Mouse (Mus musculus) C2C12 (cell line): Measurements from ENCODE around the gene Armh3. TPM values are rescaled to one million over a fixed set of nuclear protein-coding genes. Genes with fewer than 3 reads are reported as not detected.

ENCODE experiments used
- H3K27me3 ChIP-seq: one replicate; pipeline ENCODE4 v1.6.1; 2011; ENCODE audit not compliant: control insufficient read depth, insufficient read depth, insufficient read length
- H3K36me3 ChIP-seq: one replicate; pipeline ENCODE4 v1.6.1; 2011; ENCODE audit not compliant: control insufficient read depth, insufficient read depth
- H3K4me3 ChIP-seq: one replicate; pipeline ENCODE4 v1.5.1; 2011; ENCODE audit warnings: mild to moderate bottlenecking, control low read depth; ENCODE audit not compliant: poor library complexity, insufficient read depth, severe bottlenecking
- H3K79me2 ChIP-seq: one replicate; pipeline ENCODE4 v1.6.1; 2011; ENCODE audit not compliant: control insufficient read depth, insufficient read depth
- H3K79me3 ChIP-seq: one replicate; pipeline ENCODE4 v1.6.1; 2011; ENCODE audit warnings: low read depth, control low read depth
- H3ac ChIP-seq: one replicate; pipeline ENCODE3; 2011; ENCODE audit warnings: low read depth; ENCODE audit not compliant: control insufficient read depth, insufficient read length
- CEBPB ChIP-seq: IDR thresholded peaks from one replicate; pipeline ENCODE4 v1.6.1; 2011; ENCODE audit warnings: low read depth, mild to moderate bottlenecking, control low read depth, moderate library complexity
- CTCF ChIP-seq: IDR thresholded peaks from one replicate; pipeline ENCODE4 v1.5.1; 2011; ENCODE audit not compliant: control insufficient read depth, insufficient read depth, insufficient read length
- FOSL1 ChIP-seq: IDR thresholded peaks from one replicate; pipeline ENCODE4 v1.8.0; 2011; ENCODE audit warnings: mild to moderate bottlenecking, low read length; ENCODE audit not compliant: poor library complexity, insufficient read depth, severe bottlenecking
- MAX ChIP-seq: IDR thresholded peaks from one replicate; pipeline ENCODE4 v1.6.1; 2011; ENCODE audit warnings: mild to moderate bottlenecking, control low read depth
- MYOD1 ChIP-seq: IDR thresholded peaks from one replicate; pipeline ENCODE4 v1.6.1; 2011; ENCODE audit warnings: low read depth; ENCODE audit not compliant: control insufficient read depth, insufficient read length
- MYOG ChIP-seq: IDR thresholded peaks from one replicate; pipeline ENCODE4 v1.6.1; 2011; ENCODE audit not compliant: control insufficient read depth, insufficient read length; ENCODE audit errors: extremely low read depth
- USF1 ChIP-seq: IDR thresholded peaks from one replicate; pipeline ENCODE4 v1.6.1; 2011; ENCODE audit warnings: low read depth, mild to moderate bottlenecking, control low read depth, moderate library complexity
- polyA plus RNA-seq: library from polyadenylated mRNA; unstranded; fragments of >200 nt; fragmentation: generic; extraction: Trizol; gene quantifications from one replicate; pipeline ENCODE4 v1.2.1, GENCODE M21; 2012; ENCODE audit warnings: missing spikeins

The Armh3 gene
- polyA plus RNA-seq, 1 experiment: 6.4 TPM

DNA sequence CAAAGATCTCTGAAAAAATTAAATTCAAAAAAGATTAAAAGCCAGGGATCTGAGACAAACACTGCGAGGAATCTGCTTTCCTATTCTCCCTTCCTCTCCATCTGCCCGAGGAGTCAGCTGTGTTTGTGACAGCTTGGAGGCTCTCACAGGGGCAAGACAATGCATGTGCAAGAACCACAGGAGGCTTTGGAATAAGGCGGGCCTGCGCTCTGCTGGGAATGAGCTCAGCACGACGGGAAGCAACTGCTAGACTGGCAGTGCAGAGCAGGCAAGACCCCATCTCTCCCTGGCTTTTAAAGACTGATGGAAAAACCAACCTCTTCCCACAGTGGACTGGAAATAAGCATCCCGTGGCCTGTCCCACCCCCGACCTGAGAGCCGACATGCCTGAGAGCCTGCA lies 60.8 kb downstream of the Armh3 start:
- no peaks in the 10 kb centered on the region for H3K27me3 ChIP-seq
- no peak overlapping the region for H3K4me3 ChIP-seq
- H3K36me3 ChIP-seq: peaks cover 19% of the 10 kb centered on the region
- H3K79me3 ChIP-seq: no peaks in the 10 kb centered on the region
- H3K79me2 ChIP-seq: no peaks in the 10 kb centered on the region
- TF ChIP-seq MAX: no peak
- no peak for TF ChIP-seq CEBPB
- no peak for TF ChIP-seq MYOD1
- TF ChIP-seq MYOG: no peak
- no peak for TF ChIP-seq USF1
- no peak for TF ChIP-seq CTCF
- no peak for TF ChIP-seq FOSL1
- no peak overlapping the region for H3ac ChIP-seq

DNA sequence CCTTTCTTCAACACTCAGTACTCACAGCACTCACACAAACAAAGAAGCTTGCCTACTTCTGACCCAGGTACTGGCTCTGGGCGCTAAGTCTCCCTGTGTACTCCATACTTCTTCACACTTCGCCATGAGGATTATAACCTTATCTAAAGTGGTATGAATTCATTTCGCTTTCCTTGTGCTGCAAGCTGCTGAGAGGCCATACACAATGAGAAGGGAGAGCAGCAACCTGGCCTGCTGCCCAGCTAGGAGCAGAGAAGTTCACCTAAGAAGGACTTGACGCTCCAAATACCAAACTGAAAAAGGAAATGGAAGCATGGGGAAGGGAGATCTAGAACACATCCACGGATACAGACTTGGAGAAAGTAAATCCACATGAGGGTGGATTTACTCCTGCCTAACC lies 71.1 kb downstream of the Armh3 start:
- TF ChIP-seq CTCF: no peak
- Histone ChIP-seq H3ac (no peak overlapping the region), H3K36me3 (peaks cover 25% of the 10 kb centered on the region), H3K79me3 (no peaks in the 10 kb centered on the region), H3K4me3 (no peak overlapping the region), H3K27me3 (no peaks in the 10 kb centered on the region), H3K79me2 (no peaks in the 10 kb centered on the region)

DNA sequence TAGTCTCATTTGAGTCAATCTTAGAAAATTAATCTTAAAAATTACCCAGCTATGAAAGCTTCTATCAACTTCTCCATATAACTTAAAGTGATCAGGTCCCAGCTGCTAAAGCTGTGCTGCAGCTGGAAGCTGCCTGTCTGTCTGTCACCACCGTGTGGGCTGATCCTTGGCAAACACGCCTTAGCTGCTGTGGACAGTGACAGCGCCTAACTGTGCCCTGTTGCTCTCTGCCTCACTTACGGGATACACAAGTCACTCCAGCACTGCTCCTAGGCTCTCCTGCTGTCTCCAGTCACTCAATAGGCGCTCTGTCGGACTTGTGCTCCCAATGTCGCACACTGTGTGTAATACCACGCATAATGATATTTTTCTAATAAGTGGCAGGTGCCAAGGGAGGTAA lies 71.9 kb downstream of the Armh3 start:
- peaks cover 21% of the 10 kb centered on the region for H3K36me3 ChIP-seq
- H3ac ChIP-seq: no peak overlapping the region
- no peaks in the 10 kb centered on the region for H3K79me3 ChIP-seq
- no peak overlapping the region for H3K4me3 ChIP-seq
- no peaks in the 10 kb centered on the region for H3K79me2 ChIP-seq
- no peak for TF ChIP-seq USF1
- no peak for TF ChIP-seq MYOD1
- TF ChIP-seq FOSL1: no peak
- TF ChIP-seq CEBPB: no peak
- no peak for TF ChIP-seq MAX
- no peak for TF ChIP-seq MYOG
- no peak for TF ChIP-seq CTCF
- no peaks in the 10 kb centered on the region for H3K27me3 ChIP-seq

DNA sequence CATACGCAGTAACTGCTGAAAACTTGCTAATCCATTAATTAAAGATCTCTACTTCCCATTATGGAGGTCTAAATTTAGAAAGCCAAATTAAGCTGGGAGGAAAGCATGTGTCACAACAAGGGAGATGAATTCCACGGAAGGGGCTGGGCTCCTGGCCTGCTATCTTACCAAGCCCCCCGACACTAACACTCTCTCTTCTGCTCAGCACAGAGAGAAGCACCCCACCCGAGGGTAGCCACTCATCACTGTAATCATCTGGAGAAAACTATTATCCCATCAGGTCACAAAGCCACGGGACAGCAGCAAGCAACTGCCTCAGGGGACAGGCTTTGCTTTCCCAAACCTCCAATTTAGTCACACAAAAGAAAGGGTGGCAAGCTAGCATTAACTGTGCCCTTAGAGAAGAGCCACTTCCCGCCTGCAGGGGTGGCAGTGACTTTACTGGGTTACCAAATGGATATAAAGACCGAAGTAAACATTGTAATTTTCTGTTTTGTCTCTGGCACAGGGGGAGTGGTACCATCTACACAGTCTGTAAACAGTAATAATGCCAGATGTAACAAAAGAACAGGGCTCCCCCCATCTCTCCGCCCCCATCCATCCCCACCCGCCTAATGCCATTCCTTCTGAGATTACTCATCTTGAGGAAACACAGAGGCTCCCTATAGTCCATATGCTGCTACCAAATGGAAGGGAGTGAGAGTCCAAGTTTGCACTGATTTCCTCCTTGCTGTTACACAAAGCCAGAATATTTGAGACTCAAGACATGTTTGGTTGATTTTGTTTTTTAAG lies 77.8 kb downstream of the Armh3 start:
- Histone ChIP-seq H3K36me3 (peaks cover 10% of the 10 kb centered on the region), H3K4me3 (no peak overlapping the region), H3ac (no peak overlapping the region), H3K79me3 (no peaks in the 10 kb centered on the region), H3K27me3 (no peaks in the 10 kb centered on the region), H3K79me2 (no peaks in the 10 kb centered on the region)
- TF ChIP-seq CTCF: no peak
- no peak for TF ChIP-seq USF1
- no peak for TF ChIP-seq MYOD1

DNA sequence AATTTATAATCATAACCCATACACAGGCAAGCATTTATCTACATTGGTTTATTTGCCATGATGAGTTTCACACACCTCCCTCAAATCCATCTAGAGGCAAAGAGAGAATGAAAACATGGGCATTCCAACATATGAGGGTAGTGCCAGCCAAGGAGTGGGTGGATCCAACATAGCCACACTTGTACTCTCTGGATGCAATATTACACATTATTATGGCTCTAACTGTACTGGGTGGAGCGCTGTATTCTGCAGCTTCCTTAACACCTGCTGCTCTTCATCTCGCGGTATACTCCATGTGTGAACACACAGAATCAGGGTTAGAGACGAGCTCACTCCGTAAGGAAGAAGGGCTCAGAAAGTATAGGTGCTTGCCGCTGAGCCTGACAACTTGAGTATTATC lies 79.9 kb downstream of the Armh3 start:
- no peak for TF ChIP-seq MYOG
- TF ChIP-seq CEBPB: no peak
- TF ChIP-seq USF1: no peak
- TF ChIP-seq CTCF: no peak
- no peak for TF ChIP-seq FOSL1
- H3K27me3 ChIP-seq: no peaks in the 10 kb centered on the region
- H3K79me2 ChIP-seq: no peaks in the 10 kb centered on the region
- no peak overlapping the region for H3K4me3 ChIP-seq
- no peaks in the 10 kb centered on the region for H3K79me3 ChIP-seq
- peaks cover 10% of the 10 kb centered on the region for H3K36me3 ChIP-seq
- H3ac ChIP-seq: no peak overlapping the region

- no peaks in the 10 kb centered on the region for H3K27me3 ChIP-seq
- H3K4me3 ChIP-seq: no peak overlapping the region
- H3K36me3 ChIP-seq: peaks cover 10% of the 10 kb centered on the region
- no peaks in the 10 kb centered on the region for H3K79me3 ChIP-seq
- no peaks in the 10 kb centered on the region for H3K79me2 ChIP-seq
- TF ChIP-seq CTCF (no peak), MYOG (no peak)
- H3ac ChIP-seq: no peak overlapping the region
Measured at GRCm38 (mm10) chr19:45917856-45918255, 80.4 kb downstream of the Armh3 start.
